7 mouse cellular contexts compared by ENCODE assay signal in genomic region chr1:162570260-162570748, GRCm38 (mm10). TPM values are rescaled to one million over a fixed set of nuclear protein-coding genes. Genes with fewer than 3 reads are reported as not detected.
DNase-seq lines count a peak whose midpoint lies in the region; ATAC-seq and TF ChIP-seq lines count a peak whose summit lies in the region.

Gene Vamp4 (plus strand): TSS chr1:162570515.

- peak; percentile 88 for DNase-seq in adrenal gland, adult 8-10 months
- DNase-seq in embryo, embryonic 9.5 days (ENCODE audit: extremely low spot score): peak; percentile 98
- peak; percentile 91 to 95 for DNase-seq in gastrocnemius, postnatal 4 days (ENCODE audit: low spot score in 2 of 2)
- peak; percentile 97 for DNase-seq in limb, embryonic 10.5 days (ENCODE audit: low spot score)
- peak; percentile 83 for DNase-seq in spleen, adult 12 weeks (ENCODE audit: low spot score)

- H3K4me3 ChIP-seq in intestine, postnatal 0 days (ENCODE audit: low read depth, low read length): peak within 1 kb of the TSS; percentile 99
- H3K4me3 ChIP-seq in limb, embryonic 10.5 days: peak within 1 kb of the TSS; percentile 91
- peak within 1 kb of the TSS; percentile 83 for H3K4me3 ChIP-seq in midbrain, embryonic 13.5 days (replicated peaks)

- peak; percentile 99 for ATAC-seq in intestine, postnatal 0 days
- peak; percentile 98 for ATAC-seq in midbrain, embryonic 13.5 days

- no peaks in the 10 kb centered on the region for H3K4me1 ChIP-seq in intestine, postnatal 0 days (replicated peaks; ENCODE audit: control insufficient read depth, insufficient read depth, low read length)
- peaks cover 23% of the 10 kb centered on the region for H3K4me1 ChIP-seq in limb, embryonic 10.5 days
- H3K4me1 ChIP-seq in midbrain, embryonic 13.5 days (replicated peaks): peaks cover 19% of the 10 kb centered on the region

- H3K4me2 ChIP-seq in intestine, postnatal 0 days (replicated peaks; ENCODE audit: low read depth): peak within 1 kb of the TSS; percentile 86
- H3K4me2 ChIP-seq in midbrain, embryonic 13.5 days (replicated peaks): peak within 1 kb of the TSS; percentile 67

- peak within 1 kb of the TSS; percentile 90 for H3K9ac ChIP-seq in intestine, postnatal 0 days (ENCODE audit: low read depth, low read length)
- H3K9ac ChIP-seq in midbrain, embryonic 13.5 days (replicated peaks): peak within 1 kb of the TSS; percentile 89

- H3K9me3 ChIP-seq in intestine, postnatal 0 days (ENCODE audit: control insufficient read depth): no peaks in the 10 kb centered on the region
- no peaks in the 10 kb centered on the region for H3K9me3 ChIP-seq in limb, embryonic 10.5 days (replicated peaks)
- H3K9me3 ChIP-seq in midbrain, embryonic 13.5 days: no peaks in the 10 kb centered on the region

- peak; percentile 79 for TF ChIP-seq CTCF in intestine, postnatal 0 days (IDR thresholded peaks at IDR 0.05; ENCODE audit: low read depth)

- H3K27ac ChIP-seq in intestine, postnatal 0 days (ENCODE audit: low read depth, low read length): peak within 1 kb of the TSS; percentile 74
- peak within 1 kb of the TSS; percentile 97 for H3K27ac ChIP-seq in limb, embryonic 10.5 days
- peak within 1 kb of the TSS; percentile 91 for H3K27ac ChIP-seq in midbrain, embryonic 13.5 days

- peaks cover 4% of the 10 kb centered on the region; the same call in 1 of the 2 replicates for H3K36me3 ChIP-seq in intestine, postnatal 0 days (ENCODE audit: control insufficient read depth, insufficient read depth)
- peaks cover 13% of the 10 kb centered on the region for H3K36me3 ChIP-seq in limb, embryonic 10.5 days
- H3K36me3 ChIP-seq in midbrain, embryonic 13.5 days: peaks cover 12% of the 10 kb centered on the region

- no peaks in the 10 kb centered on the region for H3K27me3 ChIP-seq in intestine, postnatal 0 days (replicated peaks; ENCODE audit: control insufficient read depth, insufficient read depth, low read length)
- no peaks in the 10 kb centered on the region for H3K27me3 ChIP-seq in limb, embryonic 10.5 days (ENCODE audit: low read depth, poor library complexity, severe bottlenecking)
- no peaks in the 10 kb centered on the region for H3K27me3 ChIP-seq in midbrain, embryonic 13.5 days

- under 1% methylated on average over 42 of the region's 43 CpGs for WGBS in intestine, postnatal 0 days
- WGBS in limb, embryonic 10.5 days: under 1% methylated on average over 34 of the region's 43 CpGs
- under 1% methylated on average over 35 of the region's 43 CpGs for WGBS in midbrain, embryonic 13.5 days

RNA-seq across cellular contexts. Expression of gene Vamp4, which starts in this region (rescaled TPM):
- 10 to 100 TPM; 43.3 to 63.0 (median 53.2) TPM for total RNA-seq in adrenal gland, adult 8-10 months (2022)
- 10 to 100 TPM; 30.6 to 34.6 TPM for total RNA-seq in gastrocnemius, postnatal 4 days (2021)
- 33.6 and 34.2 TPM in 2 replicates for polyA plus RNA-seq in intestine, postnatal 0 days (2015; fragmentation: Nextera tagmentation; extraction: Ambion mirVana)
- polyA plus RNA-seq in limb, embryonic 10.5 days (2016; fragmentation: Nextera tagmentation; extraction: Ambion mirVana): 46.1 and 50.7 TPM in 2 replicates
- 66.6 and 70.7 TPM in 2 replicates for polyA plus RNA-seq in midbrain, embryonic 13.5 days (2015; fragmentation: Nextera tagmentation; extraction: Ambion mirVana)

Comparison
In these comparisons a context has a peak if more than half of its experiments do, and no peak if none do; other contexts are left out.
1. Peak in every context shown above with its lines: DNase-seq, ATAC-seq, H3K4me3 ChIP-seq and H3K27ac ChIP-seq.